Mouse (Mus musculus) embryo, embryonic 10 days (tissue): ENCODE measurements around the gene Cplane1.
A peak's percentile ranks its signal among the peaks of the same experiment; 100 is the strongest.
"Not testable (repeated sequence)": the region's sequence is repeated elsewhere in the genome, so short reads cannot be mapped to it uniquely, and the experiment has no call there.

Experiments used
- DNase-seq: peaks from one replicate; pipeline ENCODE4 v3.0.0-alpha.2; 2015; ENCODE audit warnings: low spot score

The Cplane1 gene

GRCm38 (mm10) chr15:8168591-8169265, at the start of gene Cplane1:
Gene Cplane1, plus strand, starts transcription at chr15:8169106.
- DNase-seq = peak; percentile 96

- DNase-seq = no peak
Measured at GRCm38 (mm10) chr15:8129281-8129680, 39.6 kb upstream of the Cplane1 start.

GRCm38 (mm10) chr15:8131268-8131667, 37.6 kb upstream of the Cplane1 start:
- no peak for DNase-seq

GRCm38 (mm10) chr15:8131761-8132160, 37.1 kb upstream of the Cplane1 start:
- DNase-seq = no peak

- DNase-seq = no peak
Measured at GRCm38 (mm10) chr15:8135606-8136005, 33.3 kb upstream of the Cplane1 start.

- no peak for DNase-seq
Measured at GRCm38 (mm10) chr15:8161841-8162240, 7.1 kb upstream of the Cplane1 start.

GRCm38 (mm10) chr15:8169266-8169746, 400 bp downstream of the Cplane1 start:
- DNase-seq = peak; percentile 39

- DNase-seq = no peak
Measured at GRCm38 (mm10) chr15:8189563-8189962, 20.7 kb downstream of the Cplane1 start.

GRCm38 (mm10) chr15:8190435-8190834, 21.5 kb downstream of the Cplane1 start:
- no peak for DNase-seq

GRCm38 (mm10) chr15:8200317-8200716, 31.4 kb downstream of the Cplane1 start:
- DNase-seq = no peak

- DNase-seq = no peak
Measured at GRCm38 (mm10) chr15:8208362-8208761, 39.5 kb downstream of the Cplane1 start.

GRCm38 (mm10) chr15:8214811-8215210, 45.9 kb downstream of the Cplane1 start:
- no peak for DNase-seq

GRCm38 (mm10) chr15:8234167-8234566, 65.3 kb downstream of the Cplane1 start:
- not testable (repeated sequence) for DNase-seq

GRCm38 (mm10) chr15:8265946-8266345, 97.0 kb downstream of the Cplane1 start:
- DNase-seq = no peak

GRCm38 (mm10) chr15:8267211-8267610, 98.3 kb downstream of the Cplane1 start:
- DNase-seq = no peak

GRCm38 (mm10) chr15:8268231-8268630, 99.3 kb downstream of the Cplane1 start:
- no peak for DNase-seq

GRCm38 (mm10) chr15:8271952-8272351, 103.0 kb downstream of the Cplane1 start:
- DNase-seq = no peak

GRCm38 (mm10) chr15:8277916-8278315, 109.0 kb downstream of the Cplane1 start:
- not testable (repeated sequence) for DNase-seq

GRCm38 (mm10) chr15:8279320-8279779, 110.4 kb downstream of the Cplane1 start:
- DNase-seq = peak; percentile 19

- no peak for DNase-seq
Measured at GRCm38 (mm10) chr15:8279929-8280610, 111.2 kb downstream of the Cplane1 start.

GRCm38 (mm10) chr15:8281701-8282100, 112.8 kb downstream of the Cplane1 start:
- no peak for DNase-seq

GRCm38 (mm10) chr15:8282155-8282554, 113.2 kb downstream of the Cplane1 start:
- no peak for DNase-seq

- DNase-seq = no peak
Measured at GRCm38 (mm10) chr15:8291251-8291650, 122.3 kb downstream of the Cplane1 start.
